Mouse (Mus musculus) lung, postnatal 4 days (tissue): ENCODE data around the gene Mast2.
A peak's percentile ranks its signal among the peaks of the same experiment; 100 is the strongest.

Experiments used
- DNase-seq, 2 experiments: peaks; one replicate each; pipeline ENCODE4 v3.0.0; 2021

Gene Mast2

GRCm38 (mm10) chr4:116406668-116407067 lies 57.3 kb downstream of the Mast2 start:
- no peak for DNase-seq

GRCm38 (mm10) chr4:116405955-116406351 lies 58.0 kb downstream of the Mast2 start:
- DNase-seq, result no peak

- DNase-seq, result no peak
Measured at GRCm38 (mm10) chr4:116405276-116405954, 58.6 kb downstream of the Mast2 start.

GRCm38 (mm10) chr4:116403884-116404283 lies 60.1 kb downstream of the Mast2 start:
- no peak for DNase-seq

GRCm38 (mm10) chr4:116402708-116403107 lies 61.3 kb downstream of the Mast2 start:
- no peak for DNase-seq

GRCm38 (mm10) chr4:116398051-116398450 lies 65.9 kb downstream of the Mast2 start:
- no peak for DNase-seq

- no peak for DNase-seq
Measured at GRCm38 (mm10) chr4:116377973-116378667, 85.9 kb downstream of the Mast2 start.

- peak; percentile 10 to 37 for DNase-seq
Measured at GRCm38 (mm10) chr4:116371676-116372075, 92.3 kb downstream of the Mast2 start.

- peak in 1 of 2 experiments; percentile 11 for DNase-seq
Measured at GRCm38 (mm10) chr4:116358099-116358498, 105.9 kb downstream of the Mast2 start.

GRCm38 (mm10) chr4:116352919-116353318 lies 111.1 kb downstream of the Mast2 start:
- no peak for DNase-seq

- DNase-seq, result peak; percentile 10 to 20
Measured at GRCm38 (mm10) chr4:116352496-116352895, 111.5 kb downstream of the Mast2 start.

- DNase-seq, result peak in 1 of 2 experiments; percentile 70
Measured at GRCm38 (mm10) chr4:116342119-116342518, 121.9 kb downstream of the Mast2 start.

GRCm38 (mm10) chr4:116336294-116336693 lies 127.7 kb downstream of the Mast2 start:
- no peak for DNase-seq

- DNase-seq, result no peak
Measured at GRCm38 (mm10) chr4:116329256-116329655, 134.7 kb downstream of the Mast2 start.

- DNase-seq, result peak; percentile 9 to 64
Measured at GRCm38 (mm10) chr4:116322127-116322526, 141.9 kb downstream of the Mast2 start.

- DNase-seq, result no peak
Measured at GRCm38 (mm10) chr4:116317575-116317974, 146.4 kb downstream of the Mast2 start.

- no peak for DNase-seq
Measured at GRCm38 (mm10) chr4:116304551-116304950, 159.4 kb downstream of the Mast2 start.

- no peak for DNase-seq
Measured at GRCm38 (mm10) chr4:116300878-116301355, 163.1 kb downstream of the Mast2 start.

GRCm38 (mm10) chr4:116293296-116293695 lies 170.7 kb downstream of the Mast2 start:
- no peak for DNase-seq

GRCm38 (mm10) chr4:116291561-116291960 lies 172.4 kb downstream of the Mast2 start:
- no peak for DNase-seq

- no peak for DNase-seq
Measured at GRCm38 (mm10) chr4:116282211-116282610, 181.8 kb downstream of the Mast2 start.

GRCm38 (mm10) chr4:116268220-116268619 lies 195.8 kb downstream of the Mast2 start:
- DNase-seq, result no peak
